Mouse (Mus musculus) T-helper 2 cell (primary cell): ENCODE data around the gene Zfp148.
"Not testable (repeated sequence)": the region's sequence is repeated elsewhere in the genome, so short reads cannot be mapped to it uniquely, and the experiment has no call there.

Source experiments
- in situ Hi-C: fragments of 300-600 bp; cut with MboI, MseI; formaldehyde crosslinking; loops from one replicate; pipeline ENCODE4 v1.15.1; 2025; ENCODE audit warnings: high pct_unique_total_duplicates

Zfp148 gene

DNA sequence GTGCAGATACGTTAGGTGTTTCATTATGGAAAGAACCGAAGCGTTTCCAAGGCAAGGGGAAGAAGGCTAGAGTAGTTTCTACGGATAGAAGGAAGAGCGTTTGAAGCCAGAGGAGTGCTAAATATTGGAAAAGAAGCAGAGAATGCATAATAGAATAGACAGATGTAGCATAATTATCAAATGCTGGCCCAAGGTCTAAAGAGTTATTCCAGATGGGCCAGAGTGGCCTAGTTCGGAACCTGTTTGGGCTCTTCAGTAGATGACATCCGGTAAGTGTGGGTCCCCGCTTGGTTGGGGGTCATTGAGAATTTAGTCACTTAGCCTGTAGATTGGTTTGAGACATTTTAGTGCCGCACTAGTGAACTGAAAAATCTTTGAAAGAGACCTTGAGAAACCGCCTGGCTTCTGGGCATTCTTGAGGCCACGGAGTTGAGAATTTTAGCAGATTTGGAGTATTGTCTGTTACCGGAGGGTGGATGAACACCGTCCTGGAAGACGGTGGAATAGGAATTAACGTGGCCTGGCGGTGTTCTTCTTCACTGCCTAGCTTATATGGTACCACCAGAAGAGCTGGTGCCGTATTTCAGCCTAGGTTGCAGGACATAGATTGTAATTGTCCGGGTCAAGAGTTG is 1.1 kb downstream of the Zfp148 start:
- in situ Hi-C loops, result no loop called here

DNA sequence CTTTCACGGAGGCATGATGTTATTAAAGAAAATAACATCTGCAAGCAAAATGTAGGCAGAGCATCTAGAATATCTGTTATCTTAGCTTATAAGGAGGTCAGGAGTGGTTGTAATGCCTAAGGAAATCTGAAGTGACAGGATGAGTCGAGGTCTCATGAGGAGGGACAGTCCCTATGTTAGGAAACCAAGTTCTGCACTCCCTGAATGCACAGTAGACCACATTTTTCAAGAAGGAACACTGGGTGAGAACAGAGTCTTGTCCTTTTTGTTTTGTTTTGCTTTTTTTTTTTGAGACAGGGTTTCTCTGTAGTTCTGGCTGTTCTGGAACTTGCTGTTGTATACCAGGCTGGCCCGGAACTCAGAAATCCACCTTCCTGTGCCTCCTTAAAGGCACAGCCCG is 1.7 kb downstream of the Zfp148 start:
- in situ Hi-C loops, result no loop called here

DNA sequence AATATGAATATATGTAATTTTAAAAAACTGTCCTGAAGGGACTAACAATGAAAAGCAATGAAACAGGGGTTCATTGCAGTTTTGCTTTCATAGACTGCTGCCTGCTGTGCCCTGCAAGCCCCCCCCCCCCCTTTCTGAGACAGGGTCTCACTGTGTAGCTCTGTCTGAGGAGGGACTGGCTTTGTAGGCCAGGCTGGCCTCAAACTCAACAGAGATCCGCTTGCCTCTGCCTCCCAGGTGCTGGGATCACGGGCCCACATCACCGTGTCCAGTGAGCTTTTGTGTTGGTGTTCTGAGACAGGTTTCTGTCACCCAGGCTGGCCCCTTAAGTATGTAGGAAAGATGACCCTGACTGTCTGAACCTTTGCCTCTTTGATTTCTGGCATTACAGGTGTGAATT is 2.9 kb downstream of the Zfp148 start:
- in situ Hi-C loops, result no loop called here

DNA sequence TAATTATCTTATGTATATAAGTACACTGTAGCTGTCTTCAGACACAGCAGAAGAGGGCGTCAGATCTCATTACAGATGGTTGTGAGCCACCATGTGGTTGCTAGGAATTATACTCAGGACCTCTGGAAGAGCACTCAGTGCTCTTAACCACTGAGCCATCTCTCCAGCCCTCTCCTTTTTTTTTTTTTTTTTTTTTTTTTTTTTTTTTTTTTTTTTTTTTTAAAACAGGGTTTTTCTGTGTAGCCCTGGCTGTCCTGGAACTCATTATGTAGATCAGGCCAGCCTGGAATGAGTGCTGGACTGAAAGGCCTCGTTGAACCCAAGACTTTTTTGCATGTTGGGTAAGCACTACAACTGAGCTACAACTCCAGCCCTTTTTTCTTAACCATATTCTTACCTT is 3.4 kb downstream of the Zfp148 start:
- in situ Hi-C loops, result not testable (repeated sequence)

DNA sequence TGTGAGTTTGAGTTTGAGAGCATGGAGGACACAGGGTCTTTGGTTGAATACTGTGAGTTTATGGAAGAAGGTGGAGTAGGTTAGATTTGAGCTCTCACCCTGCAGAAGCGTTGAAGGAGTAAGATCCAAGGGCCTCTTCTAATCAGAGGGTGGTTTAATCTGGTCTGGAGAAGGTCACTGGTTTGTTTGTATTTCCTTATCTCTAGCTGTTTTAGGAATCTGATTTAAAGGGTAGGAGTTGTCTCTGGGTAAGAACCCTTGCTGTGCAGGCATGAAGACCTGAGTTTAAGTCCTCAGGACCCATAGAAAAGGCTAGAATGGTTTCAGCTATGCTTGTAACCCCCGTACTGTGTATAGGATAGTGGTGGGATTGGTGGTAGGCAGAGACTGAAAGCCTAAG is 6.4 kb downstream of the Zfp148 start:
- in situ Hi-C loops, result no loop called here

DNA sequence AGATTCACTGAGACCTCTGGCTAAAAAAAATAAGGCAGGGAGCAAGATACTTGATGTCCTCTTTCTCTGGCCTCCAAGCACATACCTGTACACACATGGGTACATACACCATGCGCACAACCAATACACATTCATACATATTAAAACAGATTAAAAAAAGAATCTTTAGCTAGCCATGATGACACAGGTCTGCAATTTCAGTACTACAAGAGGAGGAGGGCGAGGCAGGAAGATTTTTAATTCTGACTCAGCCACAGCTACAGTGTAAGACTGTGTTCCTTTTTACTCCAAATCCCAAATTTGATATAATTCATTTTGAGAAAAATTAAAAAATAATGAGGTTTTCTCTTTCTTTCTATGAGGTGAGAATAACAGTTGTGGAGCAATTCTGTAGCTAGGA is 6.8 kb downstream of the Zfp148 start:
- in situ Hi-C loops, result no loop called here

DNA sequence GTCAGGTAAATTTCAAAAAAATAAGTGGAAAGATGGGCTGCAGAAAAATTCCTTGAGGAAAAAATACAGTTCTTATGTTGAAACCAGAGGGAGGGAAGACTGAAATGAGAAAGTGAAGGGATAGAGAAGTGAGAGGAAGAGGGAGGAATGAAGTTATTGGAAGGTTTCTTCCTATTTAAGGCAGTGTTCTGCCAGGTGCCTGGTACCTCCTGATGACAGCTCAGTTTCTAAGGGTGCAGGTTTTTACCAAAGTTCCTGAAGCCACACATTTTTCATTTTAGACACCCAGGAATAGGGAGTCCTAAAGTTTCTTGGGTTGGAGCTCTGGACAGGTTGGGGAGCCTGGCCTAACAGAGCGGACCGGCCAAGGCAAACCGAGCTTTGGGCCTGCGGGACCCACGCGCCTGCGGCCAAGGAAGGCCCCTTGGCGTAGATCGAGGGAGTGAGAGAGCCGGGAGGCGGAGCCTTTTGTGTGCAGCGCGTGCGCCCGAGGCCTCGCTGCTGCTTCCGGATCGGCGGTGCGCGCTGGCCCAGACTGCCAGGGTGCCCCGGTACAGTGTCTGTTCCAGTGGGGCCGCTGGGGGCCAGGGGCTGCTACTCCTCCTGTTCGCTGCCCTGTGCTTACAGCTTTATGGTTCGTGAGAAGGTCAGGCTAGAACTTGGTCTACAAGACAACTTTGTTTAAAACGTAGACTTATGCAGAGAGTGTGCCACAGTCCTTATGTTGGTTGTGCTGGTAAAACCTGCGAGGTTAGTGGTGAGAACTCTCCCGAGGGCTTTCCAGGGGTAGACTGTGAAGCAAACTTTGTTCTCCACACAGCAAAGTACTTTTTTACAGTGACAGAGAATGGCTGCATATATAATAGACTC is 19.5 kb downstream of the Zfp148 start:
- in situ Hi-C loops, result no loop called here

DNA sequence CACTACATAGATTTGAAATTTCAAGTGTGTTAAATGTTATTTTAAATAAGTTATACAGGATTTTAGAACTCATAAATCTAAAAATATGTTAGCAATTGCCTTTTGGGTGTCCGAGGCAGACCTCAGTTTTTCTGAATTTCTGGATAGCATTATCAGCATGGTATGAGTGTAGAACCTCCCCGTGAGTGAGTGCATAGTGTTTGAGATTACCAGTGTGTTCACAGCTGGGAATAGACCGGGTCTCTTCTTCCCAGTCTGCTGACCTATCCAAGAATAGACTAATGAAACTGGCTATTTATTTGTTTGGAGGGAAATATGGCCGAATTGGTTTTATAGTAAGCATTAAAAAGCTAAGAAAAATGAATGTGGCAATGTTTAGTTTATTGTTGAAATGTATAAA is 20.3 kb downstream of the Zfp148 start:
- in situ Hi-C loops, result no loop called here

DNA sequence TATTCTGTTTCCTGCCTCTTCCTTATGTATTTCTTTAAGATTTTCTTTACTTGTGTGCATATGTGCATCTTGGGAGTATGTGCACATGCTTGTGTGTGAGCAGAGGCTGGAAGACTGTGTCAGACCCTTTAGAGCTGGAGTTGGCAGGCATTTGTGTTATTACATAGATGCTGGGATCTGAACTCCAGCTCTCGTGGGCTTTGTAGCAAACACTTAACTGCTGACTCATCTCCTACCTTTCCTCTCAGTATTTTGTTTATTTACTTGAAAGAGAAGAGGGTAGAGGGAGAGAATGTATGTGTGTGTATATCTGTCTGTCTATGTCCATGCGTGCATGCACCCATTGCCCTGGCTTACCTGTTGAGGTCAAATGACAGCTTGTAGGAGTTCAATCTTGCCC is 22.6 kb downstream of the Zfp148 start:
- in situ Hi-C loops, result no loop called here

DNA sequence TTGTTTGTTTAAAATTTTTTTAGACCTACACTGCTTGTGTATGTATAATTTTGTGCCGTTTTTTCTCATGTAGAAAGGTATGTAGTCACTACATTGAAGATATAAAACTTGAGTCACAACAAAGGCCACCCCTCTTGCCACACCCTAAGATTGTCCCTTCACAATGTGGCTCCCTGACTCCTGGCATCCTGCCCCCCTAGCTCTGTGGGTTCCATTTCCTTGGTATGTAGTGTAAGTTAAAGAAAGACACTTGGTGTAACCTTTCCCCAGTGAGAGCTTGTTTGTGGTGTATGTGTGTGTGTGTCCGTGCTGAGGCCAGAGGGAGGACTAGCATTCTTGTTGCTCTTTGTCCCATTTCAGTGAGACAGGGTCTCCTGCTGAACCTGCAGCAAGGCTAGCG is 23.4 kb downstream of the Zfp148 start:
- in situ Hi-C loops, result no loop called here

DNA sequence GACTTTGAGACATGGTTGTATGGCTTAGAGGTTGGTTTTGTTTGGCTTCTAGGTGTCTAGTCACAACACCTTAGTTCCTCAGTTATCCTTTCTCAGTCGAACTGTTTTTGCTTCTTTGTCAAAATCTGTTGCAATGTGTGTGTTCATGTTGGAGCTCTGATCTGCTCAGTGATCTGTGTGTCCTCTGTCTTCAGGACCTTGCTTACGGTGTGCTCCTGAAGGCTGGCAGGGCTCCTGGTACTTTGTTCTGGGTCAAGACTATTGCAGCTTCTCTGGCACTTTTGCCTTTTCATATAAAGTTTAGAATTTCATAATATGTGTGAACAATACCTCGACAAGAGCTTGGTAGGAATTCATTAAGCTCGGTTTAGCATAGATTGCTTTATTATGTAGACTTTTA is 24.9 kb downstream of the Zfp148 start:
- in situ Hi-C loops, result no loop called here

DNA sequence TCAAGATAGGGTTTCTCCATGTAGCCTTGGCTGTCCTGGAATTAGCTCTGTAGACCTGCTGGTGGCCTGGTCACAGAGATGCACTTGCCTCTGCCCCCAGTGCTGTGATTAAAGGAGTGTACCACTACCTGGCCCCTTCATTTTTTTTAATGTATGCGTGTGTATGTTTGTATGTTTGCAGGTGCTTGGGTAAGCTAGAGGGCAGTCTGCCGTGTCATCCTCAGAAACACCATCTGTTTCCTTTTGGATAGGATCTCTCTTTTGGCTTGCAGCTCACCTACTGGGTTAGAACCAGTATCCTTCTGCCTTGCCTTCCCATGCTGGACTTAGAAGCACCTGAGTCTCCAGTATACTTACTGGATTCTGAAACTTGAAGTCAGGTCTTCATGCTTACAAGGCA is 29.5 kb downstream of the Zfp148 start:
- in situ Hi-C loops, result no loop called here

DNA sequence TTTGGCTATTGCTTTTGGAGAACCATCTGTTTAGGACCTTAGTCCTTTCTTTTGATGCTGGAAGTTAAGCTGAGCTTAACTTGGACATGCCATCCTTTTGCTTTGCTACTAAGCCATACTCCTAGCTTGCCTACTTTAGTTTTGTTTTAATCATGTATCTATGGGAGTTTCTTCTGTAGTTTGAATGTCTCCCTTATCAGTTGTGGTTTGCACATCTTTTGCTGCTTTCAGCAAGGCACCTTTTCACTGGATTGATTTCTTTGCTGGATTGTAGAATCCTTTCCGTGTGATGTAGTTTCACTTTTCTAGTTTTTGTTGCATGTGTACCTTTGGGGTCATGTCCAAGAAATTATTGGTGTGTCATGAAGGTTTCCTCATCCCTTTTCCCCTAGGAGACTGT is 30.0 kb downstream of the Zfp148 start:
- in situ Hi-C loops, result no loop called here

DNA sequence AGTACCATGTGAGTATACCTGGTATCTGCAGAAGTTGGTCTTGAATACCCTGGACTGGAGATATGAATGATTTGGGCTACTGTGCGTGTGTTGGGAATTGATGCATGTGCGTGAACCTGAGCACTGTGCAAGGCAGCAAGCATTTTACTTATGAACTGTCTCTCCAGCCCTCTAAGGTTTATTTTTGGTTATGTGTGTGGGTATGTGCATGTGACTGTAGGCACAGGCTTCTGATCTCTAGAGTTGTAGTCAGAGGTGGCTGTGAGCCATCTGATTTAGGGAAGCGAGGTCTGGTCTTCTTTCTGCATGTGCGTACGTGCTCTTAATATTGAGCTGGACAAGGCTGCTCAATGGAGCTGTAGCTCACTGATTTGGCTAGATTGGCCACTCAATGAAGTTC is 33.6 kb downstream of the Zfp148 start:
- in situ Hi-C loops, result no loop called here

DNA sequence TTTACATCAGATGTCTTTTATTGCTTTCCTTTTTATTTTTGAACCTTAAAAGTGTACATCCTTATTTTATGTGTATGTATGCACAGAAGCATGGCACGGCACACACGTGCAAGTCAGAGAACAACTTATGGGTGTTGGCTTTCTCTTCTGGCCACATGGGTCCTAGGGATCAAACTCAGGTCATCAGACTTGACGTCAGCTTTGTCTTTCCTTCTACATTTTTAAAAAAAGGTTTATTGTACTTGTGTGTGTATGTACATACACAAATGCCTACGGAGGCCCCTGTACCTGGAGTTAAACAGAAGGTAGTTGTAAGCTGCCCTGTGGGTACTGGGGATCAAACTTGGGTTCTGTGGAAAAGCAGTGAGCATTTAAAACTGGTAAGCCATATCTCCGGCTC is 35.0 kb downstream of the Zfp148 start:
- in situ Hi-C loops, result no loop called here

DNA sequence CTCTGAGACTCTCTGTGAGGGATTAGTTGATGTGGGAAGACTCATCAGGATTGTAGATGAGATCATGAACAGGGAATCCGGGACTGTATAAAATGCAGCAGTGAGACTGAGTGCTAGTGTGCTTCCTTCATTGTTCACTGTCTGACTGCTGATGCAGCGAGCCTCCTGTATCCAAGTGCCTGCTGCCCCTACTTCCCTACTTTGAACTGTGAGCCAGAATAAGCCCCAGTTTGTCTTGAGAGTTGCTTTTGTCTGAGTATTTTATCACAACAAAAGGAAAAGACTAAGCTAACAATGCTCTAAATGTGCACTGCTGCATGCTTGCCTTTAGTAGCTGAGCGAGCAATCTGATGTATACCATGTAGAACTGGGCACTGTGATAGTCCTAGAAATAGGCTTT is 47.7 kb downstream of the Zfp148 start:
- in situ Hi-C loops, result no loop called here

DNA sequence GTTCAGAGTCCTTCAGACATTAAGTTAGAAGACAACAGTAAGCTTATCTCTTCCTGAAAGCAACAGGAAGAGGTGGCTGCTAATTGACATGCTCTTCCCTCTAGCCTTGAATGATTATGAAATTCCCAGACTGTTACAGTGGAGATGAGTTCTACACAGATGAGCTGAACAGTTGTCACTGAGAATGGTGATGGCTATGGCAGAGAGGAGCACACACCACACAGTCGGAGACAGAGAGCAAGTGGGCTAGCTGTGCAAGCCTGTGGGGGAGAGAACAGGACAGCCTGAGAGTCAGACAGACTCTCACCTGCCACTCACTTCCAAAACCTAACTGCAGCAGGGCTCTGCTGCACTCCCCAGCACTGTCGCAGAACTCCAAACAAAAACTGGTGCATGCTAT is 51.0 kb downstream of the Zfp148 start:
- in situ Hi-C loops, result no loop called here

DNA sequence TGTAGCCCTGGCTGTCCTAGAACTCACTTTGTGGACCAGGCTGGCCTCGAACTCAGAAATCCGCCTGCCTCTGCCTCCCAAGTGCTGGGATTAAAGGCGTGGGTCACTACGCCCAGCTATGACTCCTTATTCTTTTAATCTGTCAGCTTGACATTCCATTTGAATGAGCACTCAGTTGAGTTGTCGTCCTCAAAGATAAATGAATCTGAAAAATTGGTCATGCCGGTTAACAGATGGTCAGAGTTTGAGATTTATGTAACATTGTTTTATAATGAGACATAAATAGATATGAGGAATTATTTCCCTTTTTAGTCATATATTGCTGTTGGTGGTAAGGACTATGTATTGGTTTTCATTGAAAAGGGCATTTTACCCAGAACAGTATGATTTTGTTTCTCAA is 60.4 kb downstream of the Zfp148 start:
- in situ Hi-C loops, result no loop called here

DNA sequence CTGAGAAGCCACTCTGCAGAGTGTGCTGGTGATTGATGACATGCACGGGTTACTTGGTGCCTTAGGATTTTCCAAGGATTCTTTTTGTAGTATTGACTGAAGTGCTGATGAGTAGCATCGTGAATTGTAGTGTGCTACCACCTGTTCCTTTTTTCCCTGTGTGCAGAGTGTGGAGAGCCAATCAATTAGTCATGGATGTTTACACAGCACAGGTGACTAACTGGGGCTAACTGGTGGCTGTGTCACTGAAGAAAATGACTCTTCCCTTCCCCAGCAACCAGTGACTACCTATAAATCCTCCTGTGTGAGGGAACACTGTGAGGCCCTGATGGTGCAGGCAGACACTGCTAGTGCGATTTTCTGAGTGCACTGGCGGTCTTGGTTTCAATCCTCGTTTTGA is 66.2 kb downstream of the Zfp148 start:
- in situ Hi-C loops, result no loop called here

DNA sequence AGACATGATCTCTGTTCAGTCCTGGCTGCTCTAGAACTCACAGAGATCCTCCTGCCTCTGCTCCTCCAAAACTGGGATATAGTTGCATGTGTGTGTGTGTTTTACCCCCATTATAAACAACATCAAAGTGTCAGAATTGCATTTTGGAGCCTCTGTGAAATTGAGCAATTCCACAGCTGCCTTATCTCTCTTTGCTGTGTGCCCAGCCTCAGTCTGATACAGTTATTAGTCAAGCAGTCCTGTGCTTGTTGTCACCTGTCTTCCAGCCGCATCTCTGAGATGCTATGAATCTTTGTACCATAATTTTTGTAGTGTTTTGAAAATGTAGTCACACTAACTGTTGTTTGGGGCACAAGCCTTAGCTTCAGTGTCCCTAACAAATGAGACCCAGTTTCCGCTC is 73.2 kb downstream of the Zfp148 start:
- in situ Hi-C loops, result no loop called here

DNA sequence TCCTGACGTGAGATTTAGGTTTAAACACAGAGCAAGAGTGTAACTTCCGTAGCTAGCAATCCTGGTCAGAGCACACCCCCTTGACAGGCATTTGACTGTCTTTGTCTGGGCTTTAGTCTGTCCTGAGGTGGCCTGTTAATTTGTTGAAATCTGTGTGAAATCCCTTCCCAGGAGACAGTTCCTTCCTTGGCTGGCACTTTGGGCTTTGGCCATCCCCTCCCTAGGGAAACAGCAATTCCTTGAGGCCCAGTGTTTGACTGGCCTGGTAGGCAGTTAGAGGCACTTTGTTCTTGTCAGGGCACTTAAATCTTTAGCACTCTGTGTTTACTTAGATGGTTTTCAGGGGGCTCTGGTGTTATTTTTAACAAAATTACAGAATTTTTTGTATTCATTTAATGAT is 73.7 kb downstream of the Zfp148 start:
- in situ Hi-C loops, result no loop called here

DNA sequence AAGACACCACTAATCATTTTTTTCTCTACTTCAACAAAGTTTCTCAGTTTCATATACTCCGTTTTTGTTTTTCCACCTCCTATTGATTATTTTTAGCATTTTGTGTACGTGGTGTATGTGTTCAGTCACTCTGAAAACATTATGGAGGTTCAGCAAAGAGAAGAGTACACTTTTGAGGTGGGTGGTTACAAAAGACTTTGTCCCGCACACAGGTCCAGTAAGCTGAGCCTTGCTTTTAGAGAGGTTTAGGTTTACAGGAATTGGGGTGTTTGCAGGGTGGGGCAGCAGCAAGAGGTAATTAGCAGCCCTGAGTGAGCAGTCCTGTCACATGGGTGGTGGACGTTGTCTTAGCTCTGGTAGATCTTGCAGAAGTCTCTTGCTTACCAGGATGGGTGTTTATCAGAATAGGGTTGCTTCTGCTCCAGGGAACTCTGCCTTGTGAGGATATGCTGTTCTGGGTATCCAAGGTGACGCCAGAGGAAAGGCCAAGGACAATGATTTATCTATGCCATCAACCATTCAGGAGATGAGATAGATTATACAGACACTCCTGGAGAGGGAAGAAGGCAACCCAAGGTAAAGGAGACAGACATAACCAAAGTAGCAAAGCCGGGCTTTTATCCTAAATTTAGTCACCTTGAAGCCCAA is 74.8 kb downstream of the Zfp148 start:
- in situ Hi-C loops, result no loop called here

DNA sequence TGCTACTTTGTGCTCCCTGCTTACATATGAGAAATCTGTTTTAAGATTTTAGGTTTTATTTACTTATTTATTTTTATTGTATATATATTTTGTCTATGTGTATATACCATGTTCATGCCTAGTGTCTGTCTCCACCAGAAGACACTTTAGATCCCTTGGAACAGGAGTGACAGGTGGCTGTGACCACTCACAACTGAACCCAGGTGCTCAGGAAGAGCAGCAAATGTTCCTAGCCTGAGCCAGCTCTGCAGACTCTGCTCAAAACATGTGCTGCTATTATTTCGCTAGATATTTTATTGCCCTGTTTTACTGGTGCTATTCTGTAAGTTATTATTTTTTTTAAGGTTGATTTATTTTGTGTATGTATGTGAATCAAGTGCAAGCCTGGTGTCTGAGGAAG is 78.5 kb downstream of the Zfp148 start:
- in situ Hi-C loops, result no loop called here
